Mouse (Mus musculus) macrophage (primary cell): ENCODE data around the gene Arhgef9. TPM values are rescaled to one million over a fixed set of nuclear protein-coding genes. Genes with fewer than 3 reads are reported as not detected.

Source experiments
- H3K27ac ChIP-seq: fragments of 350-480 bp; formaldehyde crosslinking; 2 replicates; pipeline ENCODE4 v1.9.0; 2021
- H3K36me3 ChIP-seq: fragments of 350-480 bp; formaldehyde crosslinking; 2 replicates; pipeline ENCODE4 v1.9.0; 2021; ENCODE audit errors: inconsistent target
- H3K4me3 ChIP-seq: fragments of 350-480 bp; formaldehyde crosslinking; 2 replicates; pipeline ENCODE4 v1.9.0; 2021; ENCODE audit errors: inconsistent target
- H3K79me2 ChIP-seq: fragments of 350-480 bp; formaldehyde crosslinking; 2 replicates; pipeline ENCODE4 v1.9.0; 2021; ENCODE audit errors: inconsistent target
- WGBS: methylation state at CpG from one replicate; pipeline ENCODE4 v1.1.7; 2026; ENCODE audit warnings: inconsistent platforms; ENCODE audit not compliant: missing documents; 5-methylcytosine and 5-hydroxymethylcytosine counted together
- polyA plus RNA-seq: library from polyadenylated mRNA; stranded (reverse); fragments of 250-400 nt; gene quantifications from 3 replicates; pipeline ENCODE4 v1.2.4, GENCODE M21; 2018; ENCODE audit warnings: inconsistent platforms
- total RNA-seq, 78 experiments: library from RNA; depleted of rRNA; stranded (reverse); fragments of 250-400 nt; gene quantifications; 1 replicate in 9 of 78; 2 replicates in 24 of 78; 3 replicates in 43 of 78; 4 replicates in 2 of 78; pipeline ENCODE4 v1.2.4; 2018; ENCODE audit warnings: inconsistent platforms in 56 of 78

Gene Arhgef9
- total RNA-seq (2018; cell fraction: chromatin; rRNA removed): 1 to 10 TPM in 8 of 26 experiments, under 1 TPM in 10, not detected in 8; 0.20 to 2.0 (median 0.63) TPM
- under 1 TPM in 24 of 26 experiments, not detected in 2; 0.04 to 0.44 (median 0.13) TPM for total RNA-seq (2018; cell fraction: cytosol; rRNA removed)
- total RNA-seq (2018; cell fraction: nucleus; rRNA removed): 1 to 10 TPM in 4 of 26 experiments, under 1 TPM in 17, not detected in 5; 0.22 to 2.0 (median 0.46) TPM
- polyA plus RNA-seq: 0.34 to 0.38 TPM in 2 of 3 replicates, not detected in the other

- H3K79me2 ChIP-seq: no peaks in the 10 kb centered on the region
- WGBS: 21% methylated on average over 19 of the region's 24 CpGs
- no peak within 1 kb of the TSS for H3K27ac ChIP-seq
- H3K36me3 ChIP-seq: no peaks in the 10 kb centered on the region
- no peak within 1 kb of the TSS for H3K4me3 ChIP-seq
Measured at GRCm38 (mm10) chrX:95196104-95196919, at the start of gene Arhgef9. TSS of gene Arhgef9 (minus strand) at chrX:95196856.

GRCm38 (mm10) chrX:95238896-95239295 is 42.2 kb upstream of the Arhgef9 start:
- H3K27ac ChIP-seq: no peak overlapping the region
- no peaks in the 10 kb centered on the region for H3K79me2 ChIP-seq
- no peaks in the 10 kb centered on the region for H3K36me3 ChIP-seq
- H3K4me3 ChIP-seq: no peak overlapping the region

- Histone ChIP-seq H3K4me3 (no peak overlapping the region), H3K27ac (no peak overlapping the region), H3K79me2 (no peaks in the 10 kb centered on the region), H3K36me3 (no peaks in the 10 kb centered on the region)
- WGBS: 54% methylated on average over 3 of the region's 3 CpGs
Measured at GRCm38 (mm10) chrX:95195363-95196103, 1.1 kb downstream of the Arhgef9 start.

DNA sequence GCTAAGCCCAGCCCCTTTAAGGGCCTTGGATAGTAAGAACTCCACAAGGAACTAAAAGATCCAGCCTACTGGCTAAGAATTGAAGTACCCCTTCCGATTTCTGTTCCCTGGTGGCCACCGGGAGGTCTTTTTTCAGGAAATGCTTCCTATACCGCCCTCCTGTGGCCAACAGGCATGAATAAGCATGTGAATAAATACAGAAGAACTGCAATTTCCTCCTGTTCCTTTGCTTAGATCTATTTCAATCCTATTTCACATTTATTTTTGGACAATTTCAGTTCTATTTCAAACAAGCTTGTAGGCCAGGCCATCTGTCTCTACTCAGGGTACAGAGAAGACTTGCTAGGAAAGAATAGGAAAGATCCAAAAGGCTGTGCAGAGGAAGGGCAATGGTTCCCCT is 20.7 kb downstream of the Arhgef9 start:
- no peaks in the 10 kb centered on the region for H3K79me2 ChIP-seq
- 23% methylated on average over 3 of the region's 3 CpGs for WGBS
- no peak overlapping the region for H3K27ac ChIP-seq
- no peaks in the 10 kb centered on the region for H3K36me3 ChIP-seq
- no peak overlapping the region for H3K4me3 ChIP-seq

GRCm38 (mm10) chrX:95166317-95166716 is 30.3 kb downstream of the Arhgef9 start:
- WGBS: 21% methylated on average over 14 of the region's 16 CpGs
- H3K36me3 ChIP-seq: no peaks in the 10 kb centered on the region
- H3K27ac ChIP-seq: peak overlapping the region; percentile 51
- H3K79me2 ChIP-seq: no peaks in the 10 kb centered on the region
- peak overlapping the region; percentile 52 for H3K4me3 ChIP-seq

GRCm38 (mm10) chrX:95165671-95166127 is 31.0 kb downstream of the Arhgef9 start:
- Histone ChIP-seq H3K79me2 (no peaks in the 10 kb centered on the region), H3K27ac (peak overlapping the region; percentile 51)
- WGBS: 34% methylated on average over 7 of the region's 9 CpGs

GRCm38 (mm10) chrX:95164140-95164539 is 32.5 kb downstream of the Arhgef9 start:
- Histone ChIP-seq H3K36me3 (no peaks in the 10 kb centered on the region), H3K27ac (no peak overlapping the region), H3K4me3 (no peak overlapping the region), H3K79me2 (no peaks in the 10 kb centered on the region)
- WGBS: 96% methylated on average over 6 of the region's 6 CpGs

More at GRCm38 (mm10) chrX:95165671-95166127, 31.0 kb downstream of the Arhgef9 start:
- peak overlapping the region; percentile 52 for H3K4me3 ChIP-seq
- H3K36me3 ChIP-seq: no peaks in the 10 kb centered on the region

GRCm38 (mm10) chrX:95163452-95163851 is 33.2 kb downstream of the Arhgef9 start:
- H3K27ac ChIP-seq: no peak overlapping the region
- no peaks in the 10 kb centered on the region for H3K79me2 ChIP-seq

DNA sequence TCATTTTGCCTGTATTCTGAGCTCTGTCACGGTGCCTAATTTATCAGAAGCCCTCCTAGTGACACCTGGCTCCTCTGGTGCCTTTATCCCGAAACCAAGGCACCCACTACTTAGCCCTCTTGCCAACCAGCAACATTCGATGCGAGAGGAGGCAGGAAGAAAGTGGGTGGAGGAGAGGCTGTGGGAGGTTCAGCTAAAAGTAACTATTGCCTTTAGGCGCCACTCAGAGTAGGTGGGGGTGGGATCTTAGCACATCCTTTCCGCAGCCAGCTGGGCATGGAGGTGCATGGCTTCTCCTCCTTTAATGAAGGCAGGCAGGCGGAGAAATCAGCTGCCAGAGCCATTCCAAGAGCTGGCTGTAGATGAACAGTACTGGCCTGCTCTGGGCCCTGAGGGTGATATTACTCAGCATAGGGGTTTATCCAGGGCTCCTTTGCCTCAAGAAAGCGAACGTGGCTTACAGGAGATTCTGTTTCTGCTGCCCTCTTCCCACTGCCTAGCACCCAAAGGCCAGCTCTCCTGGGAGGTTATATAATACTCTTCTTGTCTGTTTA is 39.7 kb downstream of the Arhgef9 start:
- H3K27ac ChIP-seq: no peak overlapping the region
- H3K4me3 ChIP-seq: no peak overlapping the region
- H3K79me2 ChIP-seq: no peaks in the 10 kb centered on the region
- H3K36me3 ChIP-seq: no peaks in the 10 kb centered on the region
- 84% methylated on average over 6 of the region's 9 CpGs for WGBS

More at GRCm38 (mm10) chrX:95163452-95163851, 33.2 kb downstream of the Arhgef9 start:
- Histone ChIP-seq H3K4me3 (no peak overlapping the region), H3K36me3 (no peaks in the 10 kb centered on the region)

GRCm38 (mm10) chrX:95138636-95139035 is 58.0 kb downstream of the Arhgef9 start:
- H3K79me2 ChIP-seq: no peaks in the 10 kb centered on the region
- WGBS: 76% methylated on average over 4 of the region's 4 CpGs
- H3K36me3 ChIP-seq: no peaks in the 10 kb centered on the region
- H3K27ac ChIP-seq: no peak overlapping the region
- no peak overlapping the region for H3K4me3 ChIP-seq

DNA sequence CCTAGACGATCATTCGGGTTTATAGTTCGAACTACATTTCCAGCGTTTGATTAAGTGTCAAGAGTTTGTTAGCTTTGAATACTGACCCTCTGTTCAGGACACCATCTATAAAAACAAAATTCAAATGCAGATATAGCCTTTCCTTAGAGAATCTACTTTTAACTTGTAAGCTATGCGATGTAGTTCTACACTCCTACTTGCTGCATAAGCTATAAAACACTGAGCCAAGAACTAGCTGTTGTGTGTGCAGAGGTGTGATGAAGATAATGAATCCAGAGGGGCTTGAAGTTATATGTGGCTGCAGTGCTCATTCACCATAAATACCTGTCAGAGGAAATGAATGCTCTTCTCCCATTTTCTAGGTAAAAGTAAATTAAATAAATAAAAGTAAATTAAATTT is 63.2 kb downstream of the Arhgef9 start:
- H3K27ac ChIP-seq: no peak overlapping the region
- H3K79me2 ChIP-seq: no peaks in the 10 kb centered on the region
- no peak overlapping the region for H3K4me3 ChIP-seq
- no peaks in the 10 kb centered on the region for H3K36me3 ChIP-seq
- WGBS: 94% methylated on average over 5 of the region's 5 CpGs

- WGBS: no CpG with 5 or more reads among the region's 1 CpGs
- no peaks in the 10 kb centered on the region for H3K79me2 ChIP-seq
Measured at GRCm38 (mm10) chrX:95132996-95133395, 63.7 kb downstream of the Arhgef9 start.

GRCm38 (mm10) chrX:95131783-95132182 is 64.9 kb downstream of the Arhgef9 start:
- 83% methylated on average over 1 of the region's 1 CpGs for WGBS
- H3K4me3 ChIP-seq: no peak overlapping the region

More at GRCm38 (mm10) chrX:95132996-95133395, 63.7 kb downstream of the Arhgef9 start:
- H3K36me3 ChIP-seq: no peaks in the 10 kb centered on the region
- no peak overlapping the region for H3K4me3 ChIP-seq
- no peak overlapping the region for H3K27ac ChIP-seq

DNA sequence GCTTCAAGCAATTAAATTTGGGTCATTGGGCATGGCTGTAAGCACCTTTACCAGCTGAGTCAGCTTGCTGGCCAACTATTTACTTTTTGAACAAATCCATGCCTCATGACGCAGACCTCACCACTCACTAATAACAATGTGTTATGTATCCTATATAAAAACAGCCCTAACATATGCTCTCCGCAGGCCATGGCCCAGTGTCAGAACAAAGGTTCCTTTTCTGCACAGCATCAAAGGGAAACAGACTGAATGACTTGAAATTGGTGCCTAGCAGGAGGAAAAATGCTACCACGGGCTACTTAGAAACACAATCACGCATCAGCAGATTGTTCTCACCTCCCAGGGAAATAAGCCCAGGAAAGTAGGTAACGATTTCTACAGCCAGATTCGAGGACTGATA is 73.2 kb downstream of the Arhgef9 start:
- WGBS: 87% methylated on average over 6 of the region's 6 CpGs
- Histone ChIP-seq H3K36me3 (no peaks in the 10 kb centered on the region), H3K27ac (no peak overlapping the region), H3K79me2 (no peaks in the 10 kb centered on the region), H3K4me3 (no peak overlapping the region)

More at GRCm38 (mm10) chrX:95131783-95132182, 64.9 kb downstream of the Arhgef9 start:
- H3K27ac ChIP-seq: no peak overlapping the region
- no peaks in the 10 kb centered on the region for H3K79me2 ChIP-seq
- H3K36me3 ChIP-seq: no peaks in the 10 kb centered on the region
